Comparison of ENCODE assay signal across 8 mouse cellular contexts in genomic region chr1:74460273-74460672, GRCm38 (mm10). TPM values are rescaled to one million over a fixed set of nuclear protein-coding genes. Genes with fewer than 3 reads are reported as not detected.
DNase-seq lines count a peak whose midpoint lies in the region; ATAC-seq and TF ChIP-seq lines count a peak whose summit lies in the region.

No protein-coding gene starts in this region.

- no peaks in the 10 kb centered on the region for H3K4me1 ChIP-seq in heart, postnatal 0 days (ENCODE audit: control insufficient read depth, insufficient read depth)
- no peaks in the 10 kb centered on the region for H3K4me1 ChIP-seq in midbrain, embryonic 16.5 days (ENCODE audit: control insufficient read depth, insufficient read depth, low read length)

- WGBS in heart, postnatal 0 days: 69% methylated on average over 2 of the region's 2 CpGs
- 74% methylated on average over 2 of the region's 2 CpGs for WGBS in midbrain, embryonic 16.5 days

- H3K9me3 ChIP-seq in heart, postnatal 0 days (replicated peaks; ENCODE audit: control insufficient read depth, low read length): no peaks in the 10 kb centered on the region
- H3K9me3 ChIP-seq in midbrain, embryonic 16.5 days (replicated peaks; ENCODE audit: control insufficient read depth, low read length, poor library complexity, severe bottlenecking): no peaks in the 10 kb centered on the region

- no peak overlapping the region for H3K4me2 ChIP-seq in heart, postnatal 0 days (ENCODE audit: low read depth, low read length)
- no peak overlapping the region for H3K4me2 ChIP-seq in midbrain, embryonic 16.5 days (ENCODE audit: low read length)

- ATAC-seq in heart, postnatal 0 days (ENCODE audit: insufficient read depth, low read depth): no peak
- no peak for ATAC-seq in midbrain, embryonic 16.5 days

- H3K4me3 ChIP-seq in heart, postnatal 0 days (ENCODE audit: low read depth, low read length): no peak overlapping the region
- no peak overlapping the region for H3K4me3 ChIP-seq in midbrain, embryonic 16.5 days (ENCODE audit: low read depth, low read length)

- TF ChIP-seq EP300 in heart, postnatal 0 days (IDR thresholded peaks at IDR 0.05; ENCODE audit: low read depth): no peak

- H3K27me3 ChIP-seq in heart, postnatal 0 days (ENCODE audit: control insufficient read depth, insufficient read depth, low read length): no peaks in the 10 kb centered on the region
- no peaks in the 10 kb centered on the region for H3K27me3 ChIP-seq in midbrain, embryonic 16.5 days (ENCODE audit: control insufficient read depth, insufficient read depth, low read depth, low read length)

- DNase-seq in heart, postnatal 0 days (ENCODE audit: low spot score): no peak
- no peak for DNase-seq in heart, adult 9 months (ENCODE audit: low spot score in 2 of 2)
- DNase-seq in 416B (ENCODE audit: low read depth): peak; percentile 73
- DNase-seq in ZHBTc4 (ENCODE audit: low read depth, low spot score): peak; percentile 59
- DNase-seq in embryo, embryonic 11 days: peak; percentile 58
- DNase-seq in kidney, postnatal 25 days: peak; percentile 45 to 80
- DNase-seq in naive thymus-derived CD4-positive, alpha-beta T cell, adult 2 months (ENCODE audit: low read depth): peak; percentile 53

- H3K36me3 ChIP-seq in heart, postnatal 0 days (replicated peaks; ENCODE audit: control insufficient read depth, insufficient read depth, low read length): peaks cover 49% of the 10 kb centered on the region
- peaks cover 34% of the 10 kb centered on the region for H3K36me3 ChIP-seq in midbrain, embryonic 16.5 days (ENCODE audit: control insufficient read depth, insufficient read depth, low read length)

- no peak overlapping the region for H3K9ac ChIP-seq in heart, postnatal 0 days (replicated peaks; ENCODE audit: low read depth, low read length)
- no peak overlapping the region for H3K9ac ChIP-seq in midbrain, embryonic 16.5 days (ENCODE audit: low read depth, low read length)

- no peak overlapping the region for H3K27ac ChIP-seq in heart, postnatal 0 days (ENCODE audit: low read depth)
- H3K27ac ChIP-seq in midbrain, embryonic 16.5 days (ENCODE audit: low read length): no peak overlapping the region

- peak; percentile 51 for TF ChIP-seq CTCF in heart, postnatal 0 days (IDR thresholded peaks at IDR 0.05; ENCODE audit: low read depth)

RNA-seq across cellular contexts. Expression of gene Cnot9, which starts 45.6 kb away (rescaled TPM):
- total RNA-seq in heart, postnatal 0 days (2014; rRNA removed; ENCODE audit: low replicate concordance): 7.4 and 10.7 TPM in 2 replicates
- 18.2 and 19.4 TPM in 2 replicates for polyA plus RNA-seq in heart, postnatal 0 days (2015; fragmentation: Nextera tagmentation; extraction: Ambion mirVana)
- polyA plus RNA-seq in midbrain, embryonic 16.5 days (2015; fragmentation: Nextera tagmentation; extraction: Ambion mirVana): 47.7 and 48.9 TPM in 2 replicates

RNA-seq across cellular contexts. Expression of gene Vil1, which starts 51.1 kb away (rescaled TPM):
- total RNA-seq in heart, postnatal 0 days (2014; rRNA removed; ENCODE audit: low replicate concordance): not detected in 2 replicates
- polyA plus RNA-seq in heart, postnatal 0 days (2015; fragmentation: Nextera tagmentation; extraction: Ambion mirVana): 0.16 and 0.36 TPM in 2 replicates
- 0.24 and 0.35 TPM in 2 replicates for polyA plus RNA-seq in midbrain, embryonic 16.5 days (2015; fragmentation: Nextera tagmentation; extraction: Ambion mirVana)

Comparison
In these comparisons a context has a peak if more than half of its experiments do, and no peak if none do; other contexts are left out.
1. DNase-seq: peak in 416B (single experiment), ZHBTc4 (single experiment), embryo, embryonic 11 days (single experiment), kidney, postnatal 25 days (2 of 2) and naive thymus-derived CD4-positive, alpha-beta T cell, adult 2 months (single experiment); none in heart, postnatal 0 days (single experiment) and heart, adult 9 months (0 of 2).